Mouse (Mus musculus) heart, adult 18-20 months (tissue): ENCODE measurements around the gene Cacng8. TPM values are rescaled to one million over a fixed set of nuclear protein-coding genes. Genes with fewer than 3 reads are reported as not detected.

Source experiments
- DNase-seq, 2 experiments: peaks; one replicate each; pipeline ENCODE4 v3.0.0; 2021 to 2022; ENCODE audit warnings: mixed read lengths in 1 of 2
- long read RNA-seq, 2 experiments: library from polyadenylated mRNA; stranded (forward); transcript quantifications; one replicate each; pipeline ENCODE4 v2.0.0; 2021
- total RNA-seq, 2 experiments: library from RNA; stranded (reverse); gene quantifications; 2 replicates each; pipeline ENCODE4 v1.2.3; 2021

The Cacng8 gene
- not detected for total RNA-seq
- long read RNA-seq, experiment 1 = 0 reads
- long read RNA-seq, experiment 2 = 0 reads

DNA sequence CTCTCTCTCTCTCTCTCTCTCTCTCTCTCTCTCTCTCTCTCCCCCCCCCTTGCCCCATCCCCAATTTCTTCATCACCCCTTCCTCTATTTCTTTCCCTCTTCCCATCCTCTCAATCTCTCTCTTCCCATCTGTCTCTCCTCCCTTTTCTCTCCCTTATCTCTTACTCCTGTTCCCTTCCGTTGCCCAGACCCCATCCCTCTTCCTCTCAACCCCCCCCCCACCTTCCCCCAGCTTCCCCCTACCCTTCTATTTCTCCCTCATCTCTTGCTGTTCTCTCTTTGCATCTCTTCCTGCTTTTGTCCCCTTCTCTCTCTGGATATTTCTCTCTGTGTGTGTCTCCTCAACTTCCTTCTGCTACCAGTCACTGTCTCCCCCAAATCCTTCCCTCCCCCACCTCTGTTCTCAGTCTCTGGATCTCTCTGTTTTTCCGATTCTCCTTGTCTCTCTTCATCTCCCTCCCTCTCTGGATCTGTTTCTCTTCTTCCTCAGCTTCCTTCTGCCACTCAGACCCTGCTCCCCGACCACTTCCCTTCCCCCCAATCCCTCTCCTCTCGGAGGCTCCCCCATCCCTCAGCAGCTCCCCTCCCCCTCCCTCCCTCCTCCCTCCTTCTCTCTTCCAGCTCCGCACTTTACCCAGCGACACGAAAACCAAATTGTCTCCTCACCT is at the start of gene Cacng8:
Gene Cacng8 (plus strand): TSS at position 271 of the 668 bp plus-strand sequence.
- DNase-seq = no peak

DNA sequence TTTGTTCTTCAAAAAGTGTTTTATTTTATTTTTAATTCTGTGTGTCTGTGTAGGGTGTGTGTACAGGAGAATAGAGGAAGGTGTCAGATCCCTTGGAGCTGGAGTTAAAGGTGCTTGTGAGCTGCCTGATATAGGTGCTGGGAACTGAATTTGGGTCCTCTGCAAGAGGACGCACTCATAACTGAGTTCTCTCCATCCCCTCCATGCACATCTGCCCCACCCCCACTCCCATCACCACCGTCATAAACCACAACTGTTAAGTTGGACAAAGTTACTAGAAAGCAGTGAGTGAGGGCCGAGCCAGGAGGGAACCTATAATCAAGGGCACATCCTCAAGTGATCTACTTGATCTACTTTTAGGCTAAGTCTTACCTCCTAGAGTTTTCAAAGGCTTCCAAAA is 46.6 kb upstream of the Cacng8 start:
- DNase-seq = no peak

DNA sequence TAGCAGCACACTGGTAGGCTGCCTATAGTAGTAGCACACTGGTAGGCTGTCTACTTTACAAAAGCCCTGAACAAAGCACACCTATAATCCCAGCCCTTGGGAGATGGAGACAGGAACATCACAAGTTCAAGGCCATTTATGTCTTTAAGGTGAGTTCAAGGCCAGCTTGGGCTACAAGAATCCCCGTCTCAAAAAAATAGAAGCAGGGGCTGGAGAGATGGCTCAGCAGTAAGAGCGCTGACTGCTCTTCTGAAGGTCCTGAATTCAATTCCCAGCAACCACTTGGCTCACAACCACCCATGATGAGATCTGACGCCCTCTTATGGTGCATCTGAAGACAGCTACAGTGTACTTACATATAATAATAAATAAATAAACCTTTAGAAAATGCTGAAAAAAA is 45.2 kb upstream of the Cacng8 start:
- DNase-seq = no peak

DNA sequence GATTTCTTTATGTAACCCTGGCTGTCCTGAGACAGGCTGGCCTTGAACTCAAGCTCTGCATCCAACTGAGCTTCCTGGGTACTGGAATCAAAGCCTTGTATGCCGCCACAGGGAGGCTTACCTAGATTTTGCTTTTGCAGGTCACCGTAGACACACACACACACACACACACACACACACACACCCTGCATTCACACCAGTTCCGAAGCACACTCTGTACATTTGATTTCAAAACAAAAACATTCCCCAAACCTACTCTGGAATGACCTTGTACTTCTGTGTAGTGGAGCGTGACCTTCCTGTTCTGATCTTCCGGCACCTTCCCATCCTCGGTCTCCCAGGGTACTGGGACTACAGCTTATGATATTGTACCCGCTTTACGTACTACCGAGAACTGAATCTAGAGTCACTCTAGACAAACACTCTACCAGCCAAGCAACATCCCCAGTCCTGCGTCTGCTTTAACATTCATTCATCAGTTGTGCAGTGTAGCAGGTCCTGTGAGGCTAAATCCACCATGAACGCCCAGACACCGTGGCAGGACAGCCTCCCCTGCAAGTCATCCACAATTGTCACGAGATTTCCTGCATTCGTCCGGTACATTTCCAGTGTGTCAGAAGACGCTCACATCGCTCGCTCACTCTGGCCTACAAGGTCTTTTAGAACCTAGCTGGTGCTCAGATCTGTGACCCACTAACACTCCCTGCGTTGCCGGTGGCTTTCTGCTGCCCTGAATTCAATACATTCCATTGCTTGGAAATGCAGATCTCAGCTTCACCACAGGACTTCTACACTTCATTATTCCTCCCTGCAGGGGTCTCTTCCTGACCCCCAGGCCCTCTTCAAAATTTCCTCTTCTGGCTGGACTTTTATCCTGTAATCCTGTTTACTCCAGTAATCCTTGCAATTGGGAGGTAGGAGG is 42.9 kb upstream of the Cacng8 start:
- DNase-seq = no peak

DNA sequence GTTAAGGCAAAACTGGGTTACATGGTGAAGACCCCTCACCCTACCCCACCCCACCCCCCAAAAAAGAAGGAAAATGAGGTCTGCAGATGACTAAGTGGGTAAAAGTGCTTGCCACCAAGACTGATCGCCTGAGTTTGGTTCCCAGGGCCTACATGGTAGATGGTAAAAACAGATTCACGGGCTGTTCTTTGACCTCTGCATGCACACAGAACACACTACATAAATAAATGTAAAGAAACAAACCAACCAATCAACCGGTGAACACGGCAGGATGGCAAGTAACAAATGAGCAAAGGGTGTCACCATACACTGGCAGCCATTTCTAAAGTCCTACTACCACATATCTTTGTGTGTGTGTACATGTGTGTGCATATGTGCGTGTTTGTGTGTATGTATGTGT is 42.2 kb upstream of the Cacng8 start:
- DNase-seq = no peak

DNA sequence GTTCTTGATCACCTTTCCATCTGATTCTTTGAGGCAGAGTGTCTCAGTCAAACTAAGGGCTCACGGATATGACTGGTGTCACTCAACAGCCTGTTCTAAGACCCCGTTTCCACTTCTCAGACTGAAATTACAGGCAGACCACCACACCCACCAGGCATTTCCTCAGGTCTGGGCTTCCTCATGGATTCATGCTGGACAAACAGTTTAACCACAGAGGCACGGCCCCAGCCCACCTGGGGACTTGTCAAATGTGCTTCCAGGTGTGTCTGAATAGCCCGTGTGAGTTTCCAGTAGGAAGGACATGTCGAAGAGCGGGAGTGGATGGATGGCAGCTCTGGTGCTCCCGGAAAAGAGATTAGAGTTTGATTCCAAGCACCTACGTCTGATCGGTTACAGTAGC is 40.7 kb upstream of the Cacng8 start:
- DNase-seq = no peak

DNA sequence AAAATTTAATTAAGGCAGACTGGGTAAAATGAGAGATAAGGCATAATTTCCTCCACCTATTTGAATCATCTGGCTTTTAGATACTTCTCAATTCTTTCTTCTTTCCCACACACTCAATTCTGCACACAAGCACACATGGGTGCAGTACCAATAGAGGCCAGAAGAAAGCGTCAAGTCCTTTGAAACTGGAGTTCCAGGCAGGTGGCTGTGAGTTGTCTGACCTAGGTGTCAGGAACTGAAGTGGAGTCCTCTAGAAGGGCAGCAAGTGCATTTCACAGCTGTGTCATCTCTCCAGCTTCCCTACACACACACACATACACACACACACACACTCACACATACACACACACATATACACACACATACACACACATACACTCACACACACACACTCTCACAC is 38.9 kb upstream of the Cacng8 start:
- no peak for DNase-seq

DNA sequence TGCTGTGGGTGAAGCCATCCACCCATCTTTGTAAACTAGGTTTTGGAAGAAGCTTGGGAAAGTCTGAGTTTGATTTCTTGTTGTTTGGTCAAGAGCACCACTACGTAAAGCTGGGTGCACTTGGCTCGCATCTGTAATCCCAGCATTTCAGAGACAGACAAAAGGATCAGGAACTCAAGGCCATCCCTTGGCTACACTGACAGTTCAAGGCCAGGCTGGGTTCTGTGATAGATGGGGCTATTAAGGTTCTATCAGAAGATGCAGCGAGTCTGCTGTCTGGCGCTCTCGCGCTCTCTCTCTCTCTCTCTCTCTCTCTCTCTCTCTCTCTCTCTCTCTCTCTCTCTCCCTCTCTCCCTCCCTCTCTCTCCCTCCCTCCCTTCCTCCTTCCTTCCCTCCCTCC is 35.6 kb upstream of the Cacng8 start:
- no peak for DNase-seq

DNA sequence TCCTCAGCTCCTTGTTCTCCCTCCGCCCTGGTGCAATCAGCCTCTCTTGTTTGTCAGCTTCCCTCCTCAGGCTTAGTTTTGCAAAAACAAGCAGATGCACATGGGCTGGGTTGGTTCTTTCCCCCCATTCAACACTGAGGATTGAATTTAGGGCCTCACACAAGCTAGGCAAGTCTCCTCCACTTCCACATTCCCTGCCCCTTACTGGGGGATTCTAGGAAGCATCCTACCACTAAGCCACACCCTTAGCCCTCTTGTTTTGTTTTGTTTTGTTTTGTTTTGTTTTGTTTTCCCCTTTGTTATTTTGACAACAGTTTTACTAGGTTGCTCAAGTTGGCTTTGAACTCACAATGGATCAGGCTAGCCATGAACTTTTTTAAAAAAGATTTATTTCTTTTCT is 29.8 kb upstream of the Cacng8 start:
- DNase-seq = no peak

DNA sequence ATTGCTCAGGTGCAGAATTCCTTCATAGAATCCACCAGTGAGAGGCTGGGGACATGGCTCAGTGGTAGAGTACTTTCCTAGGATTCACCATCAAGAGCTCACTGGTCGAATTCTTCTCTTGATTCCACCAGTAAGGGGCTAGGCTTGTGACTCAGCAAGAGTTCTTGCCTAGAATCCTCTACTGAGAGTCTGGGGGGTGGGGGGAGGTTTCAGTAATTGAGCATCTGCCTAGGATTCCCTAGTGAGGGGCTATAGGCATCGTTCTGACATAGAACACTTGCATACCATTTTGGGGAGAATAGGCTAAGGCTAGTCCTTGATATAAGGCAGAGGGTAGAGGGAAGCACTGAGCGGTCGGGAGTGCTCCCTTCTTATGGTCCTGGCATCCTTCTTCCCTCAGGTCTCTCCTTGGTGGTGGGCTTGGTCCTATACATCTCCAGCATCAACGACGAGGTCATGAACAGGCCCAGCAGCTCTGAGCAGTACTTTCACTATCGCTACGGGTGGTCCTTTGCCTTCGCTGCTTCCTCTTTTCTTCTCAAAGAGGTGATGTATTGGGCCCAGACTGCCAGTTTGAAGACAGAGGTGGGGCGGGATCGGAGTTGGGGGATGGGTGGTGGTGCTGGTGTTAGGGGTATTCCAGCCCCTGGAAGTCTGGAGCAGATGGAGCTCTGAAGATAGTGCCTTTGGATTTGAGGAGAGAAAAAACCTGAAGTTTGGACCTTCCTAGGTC is 24.8 kb upstream of the Cacng8 start:
- no peak for DNase-seq

DNA sequence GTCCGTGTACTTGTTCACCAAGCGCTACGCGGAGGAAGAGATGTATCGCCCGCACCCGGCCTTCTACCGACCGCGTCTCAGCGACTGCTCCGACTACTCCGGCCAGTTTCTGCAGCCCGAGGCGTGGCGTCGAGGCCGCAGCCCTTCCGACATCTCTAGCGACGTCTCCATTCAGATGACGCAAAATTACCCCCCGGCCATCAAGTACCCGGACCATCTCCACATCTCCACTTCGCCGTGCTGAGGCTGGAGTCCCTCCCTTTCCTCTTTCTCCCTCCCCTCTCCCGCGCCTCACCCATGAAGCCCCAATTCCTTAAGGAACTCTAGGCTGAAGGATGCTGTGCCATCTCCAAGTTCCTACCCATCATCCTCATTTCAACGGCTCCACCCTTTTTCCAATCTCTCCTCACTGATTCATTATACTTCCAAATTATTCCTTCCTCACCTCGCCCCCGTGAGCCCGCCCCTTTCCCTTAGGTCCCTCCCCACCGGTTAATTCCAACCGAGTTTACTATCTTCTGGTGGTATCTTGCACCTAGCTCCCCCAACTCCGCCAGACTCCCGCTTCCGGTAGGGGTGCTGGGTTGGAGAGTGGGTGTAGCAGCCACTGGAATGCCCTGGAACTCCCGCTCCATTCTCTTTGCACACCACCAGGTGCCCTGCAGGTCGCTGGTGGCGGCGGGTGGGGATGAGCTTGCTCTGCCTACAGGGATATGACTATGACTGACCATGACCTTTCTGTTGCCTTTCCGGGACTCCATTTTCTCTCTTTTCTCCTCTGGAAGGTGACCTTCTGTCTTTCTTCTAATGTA is 23.6 kb upstream of the Cacng8 start:
- no peak for DNase-seq

DNA sequence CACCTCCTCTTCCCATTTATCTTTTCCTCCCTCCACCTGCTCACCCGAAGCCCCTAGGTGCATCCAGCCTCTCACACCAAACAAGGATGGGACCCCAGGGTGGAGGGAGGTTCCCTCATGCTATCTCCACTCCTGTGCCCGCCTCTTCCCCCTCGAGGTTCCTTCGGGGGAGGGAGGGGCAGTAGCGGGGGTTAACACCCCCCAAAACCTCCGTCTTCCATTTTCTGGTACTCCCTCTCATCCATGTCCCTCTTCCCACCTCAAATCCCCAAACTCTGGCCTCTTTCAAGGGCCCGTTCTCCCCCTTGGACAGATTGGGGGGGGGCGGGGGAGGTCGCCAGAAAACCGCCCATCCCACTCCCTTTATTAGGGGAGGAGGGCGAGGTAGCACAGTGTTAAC is 22.9 kb upstream of the Cacng8 start:
- no peak for DNase-seq

DNA sequence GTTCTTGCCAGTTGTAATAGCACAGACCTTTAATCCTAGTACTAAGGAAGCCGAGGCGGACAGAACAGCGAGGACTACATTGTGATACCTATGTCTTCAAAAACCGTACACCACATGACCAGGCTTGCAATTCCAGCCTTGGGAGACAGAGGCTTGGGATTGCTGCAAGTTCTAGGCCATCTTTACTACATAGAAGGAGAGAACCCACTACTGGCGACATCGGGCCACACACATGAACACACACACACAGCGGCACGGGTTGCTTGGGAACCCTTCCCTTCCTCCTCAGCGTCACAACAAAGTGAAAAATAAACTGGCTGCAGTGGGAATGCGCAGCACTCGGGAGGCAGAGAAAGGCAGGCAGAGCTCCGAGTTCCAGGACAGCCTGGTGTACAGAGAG is 22.2 kb upstream of the Cacng8 start:
- no peak for DNase-seq

DNA sequence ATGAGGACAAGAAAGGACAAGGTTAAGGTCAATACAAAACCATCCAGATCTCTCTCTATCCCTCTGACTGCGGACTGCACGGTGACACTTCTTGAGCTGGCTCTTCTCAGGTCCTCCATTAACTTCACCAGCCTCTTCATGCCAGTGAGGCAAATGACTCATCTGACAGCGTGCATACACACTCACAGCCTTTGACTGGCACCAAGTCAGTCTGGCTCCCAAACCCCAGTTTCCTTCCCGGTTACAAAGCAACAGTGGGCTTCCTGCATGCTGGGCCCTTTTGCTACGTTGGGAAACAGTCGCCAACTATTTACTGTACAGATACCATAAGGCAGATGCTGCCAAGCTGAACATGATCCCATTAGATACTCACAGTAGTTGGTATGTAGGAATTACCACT is 21.3 kb upstream of the Cacng8 start:
- no peak for DNase-seq

DNA sequence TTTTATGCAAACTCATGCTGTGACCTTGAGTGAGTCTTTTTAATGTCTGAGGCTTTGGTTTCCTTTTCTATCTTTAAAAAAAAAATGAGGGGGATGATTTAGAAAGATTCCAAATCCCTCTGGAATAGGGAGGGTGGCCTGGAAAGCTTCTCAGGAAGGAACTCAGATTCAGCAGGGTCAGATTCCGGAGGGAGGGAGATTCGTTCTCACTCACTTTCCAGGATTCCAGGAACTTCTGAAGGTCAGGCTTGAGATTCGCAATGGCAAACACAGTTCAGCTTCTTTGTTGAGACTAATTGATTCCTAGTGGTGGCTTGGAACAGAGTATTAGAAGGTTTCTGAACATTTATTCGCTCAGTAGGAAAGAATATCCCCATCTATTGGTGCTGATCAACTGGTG is 20.1 kb upstream of the Cacng8 start:
- DNase-seq = no peak

DNA sequence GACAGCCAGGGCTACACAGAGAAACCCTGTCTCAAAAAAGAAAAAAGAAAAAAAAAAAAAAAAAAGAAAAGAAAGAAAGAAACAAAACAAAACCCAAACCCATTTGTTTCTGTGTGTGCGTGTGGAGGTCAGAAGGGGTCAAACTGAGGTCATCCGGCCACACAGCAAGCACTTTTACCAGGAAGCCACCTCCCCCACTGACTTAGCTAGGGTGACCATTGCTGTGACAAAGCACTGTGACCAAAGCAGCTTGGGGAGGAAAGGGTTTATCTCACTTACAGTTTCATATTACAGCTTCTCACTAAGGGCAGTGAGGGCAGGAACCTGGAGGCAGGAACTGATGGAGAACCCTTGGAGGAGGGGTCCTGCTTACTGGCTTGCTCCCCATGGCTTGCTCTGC is 18.1 kb upstream of the Cacng8 start:
- no peak for DNase-seq

DNA sequence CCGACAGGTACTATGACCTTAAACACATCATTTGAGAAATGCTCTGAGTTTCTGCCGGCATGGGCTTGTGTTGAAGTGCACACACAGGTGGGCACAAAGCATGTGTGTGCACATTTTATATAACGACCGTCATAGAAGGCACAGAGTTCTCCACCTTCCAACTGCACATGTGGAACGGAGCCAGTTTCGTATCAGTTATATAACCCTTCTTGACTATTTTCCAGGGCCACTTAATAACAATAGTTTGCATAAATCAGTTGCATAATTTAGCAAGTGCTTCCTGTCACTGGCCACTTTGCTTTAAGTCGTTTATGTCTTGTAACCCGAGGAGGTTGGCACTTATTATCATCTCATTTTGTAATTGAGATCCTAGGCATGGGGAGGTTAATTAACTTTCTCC is 16.7 kb upstream of the Cacng8 start:
- DNase-seq = no peak

DNA sequence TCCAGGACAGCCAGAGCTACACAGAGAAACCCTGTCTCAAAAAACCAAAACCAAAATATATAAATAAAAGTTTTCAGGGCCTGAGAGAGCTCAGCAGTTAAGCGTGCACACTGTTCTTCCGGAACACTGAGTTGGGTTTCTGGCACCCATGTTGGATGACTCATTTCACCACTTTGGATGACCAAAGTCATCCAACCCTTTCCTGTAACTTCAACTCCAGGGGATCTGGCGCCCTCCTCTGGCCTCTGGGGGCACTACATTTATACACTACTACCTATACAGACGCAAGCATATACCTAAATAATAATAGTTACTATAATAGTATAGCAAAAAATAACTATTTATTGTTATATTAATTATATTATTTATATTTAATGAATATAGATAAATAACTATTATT is 13.7 kb upstream of the Cacng8 start:
- DNase-seq = peak; percentile 61 to 80

DNA sequence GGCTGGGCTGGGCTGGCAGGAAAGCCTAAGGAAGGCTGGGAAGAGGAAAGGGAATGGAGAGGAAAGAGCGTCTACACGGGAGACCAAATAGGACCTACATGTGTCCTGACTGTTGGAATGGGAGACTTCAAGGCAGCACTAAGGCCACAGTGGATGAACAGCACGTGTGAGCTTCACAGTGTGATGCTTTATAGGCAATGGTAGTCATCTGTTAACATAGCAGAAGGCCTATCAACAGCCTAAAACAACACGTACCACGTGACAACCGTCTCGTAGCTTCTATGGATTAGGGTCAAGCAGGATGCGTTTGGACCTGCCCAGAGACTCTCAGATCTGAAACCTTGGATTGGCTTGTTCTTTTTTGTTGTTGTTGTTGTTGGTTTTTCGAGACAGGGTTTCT is 8.4 kb upstream of the Cacng8 start:
- DNase-seq = no peak

DNA sequence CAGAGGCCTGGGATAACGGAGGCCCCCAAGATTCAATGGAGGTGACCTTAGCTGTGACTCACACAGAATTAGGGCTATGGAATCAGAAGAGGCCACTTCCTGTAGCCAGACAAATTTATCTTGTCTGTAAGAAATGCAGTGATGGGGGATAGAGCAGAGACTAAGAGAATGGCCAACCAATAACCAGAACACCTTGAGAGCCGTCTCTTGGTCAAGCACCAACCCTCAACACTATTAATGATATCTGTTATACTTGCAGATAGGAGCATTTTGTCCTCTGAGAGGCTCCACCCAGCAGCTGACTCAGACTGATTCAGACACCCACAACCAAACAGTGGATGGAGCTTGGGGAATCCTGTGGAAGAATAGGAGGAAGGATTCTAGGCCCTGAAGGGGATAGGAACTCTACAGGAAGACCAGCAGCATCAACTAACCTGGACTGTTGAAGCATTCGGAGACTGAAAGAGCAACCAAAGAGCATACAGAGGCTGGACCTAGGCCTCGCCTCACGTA is 5.6 kb upstream of the Cacng8 start:
- DNase-seq = no peak

DNA sequence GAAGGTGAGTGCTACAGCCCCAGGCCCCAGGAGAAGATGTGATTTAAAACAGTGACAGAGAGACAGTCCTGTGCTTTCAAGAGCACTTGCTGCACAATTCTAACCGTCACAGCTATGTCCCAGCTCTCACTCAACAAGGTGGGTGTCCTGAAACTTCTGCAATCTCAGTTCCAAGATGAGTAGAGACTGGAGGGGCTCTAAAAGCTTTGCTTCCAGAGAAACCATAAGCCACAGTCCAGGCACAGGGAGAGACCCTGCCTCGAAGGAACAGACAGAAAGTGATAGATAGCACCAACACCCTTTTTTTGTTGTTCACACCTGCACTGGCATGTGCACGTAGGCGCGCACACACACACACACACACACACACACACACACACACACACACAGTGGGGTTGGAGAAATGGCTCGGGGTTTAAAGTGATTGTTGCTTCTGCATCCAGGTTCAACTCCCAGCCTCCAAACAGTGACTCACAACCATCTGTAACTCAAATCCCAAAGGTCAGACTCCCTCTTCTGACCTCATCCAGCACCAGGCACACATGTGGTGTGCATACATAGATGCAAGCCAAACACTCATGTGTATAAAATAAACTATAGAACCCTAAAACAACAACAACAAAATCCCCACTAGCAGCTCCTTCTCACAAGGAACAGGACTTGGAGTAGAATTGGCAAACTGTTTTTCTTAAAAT is 4.3 kb upstream of the Cacng8 start:
- DNase-seq = no peak
